Mouse (Mus musculus) cerebellum, adult 9-10 months (tissue): Measurements from ENCODE around the gene Lekr1.
"Not testable (repeated sequence)": the region's sequence is repeated elsewhere in the genome, so short reads cannot be mapped to it uniquely, and the experiment has no call there.

ENCODE experiments used
- DNase-seq: peaks from one replicate; pipeline ENCODE4 v3.0.0; 2022

The Lekr1 gene

DNA sequence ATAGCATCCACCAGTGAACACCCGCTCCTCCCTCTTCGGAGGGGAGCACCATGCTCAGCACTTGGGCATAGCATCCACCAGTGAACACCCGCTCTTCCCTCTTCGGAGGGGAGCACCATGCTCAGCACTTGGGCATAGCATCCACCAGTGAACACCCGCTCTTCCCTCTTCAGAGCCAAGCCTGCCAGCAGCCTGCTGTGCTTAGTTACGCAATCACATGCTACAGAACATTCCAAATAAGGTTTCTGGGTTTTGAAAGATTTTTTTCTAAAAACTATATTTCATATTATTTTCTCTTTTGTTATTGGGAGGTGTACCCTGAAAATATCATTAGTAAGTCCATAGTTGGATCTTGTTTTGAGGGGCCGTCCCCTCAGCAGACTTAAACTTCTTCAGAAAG, 103.6 kb downstream of the Lekr1 start:
- not testable (repeated sequence) for DNase-seq

DNA sequence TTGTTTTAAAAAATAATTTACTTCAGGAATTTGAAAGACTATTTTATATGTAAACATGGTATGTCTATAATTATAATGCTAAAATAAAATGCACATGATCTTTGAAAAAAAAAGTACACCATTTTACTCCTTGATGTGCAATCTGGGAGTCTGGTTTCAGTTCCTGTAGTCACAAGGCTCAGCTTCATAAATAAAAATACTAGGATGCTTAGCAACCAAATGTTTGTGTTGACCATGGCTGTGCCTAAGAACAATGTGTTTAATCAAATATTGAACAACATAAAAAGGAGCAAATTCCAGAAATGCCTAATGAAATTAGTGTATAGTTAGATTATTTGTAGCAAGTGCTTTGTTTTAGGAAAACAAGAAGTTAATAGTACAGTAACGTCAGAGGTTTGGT, 107.9 kb downstream of the Lekr1 start:
- DNase-seq: no peak

GRCm38 (mm10) chr3:65775096-65775495, 109.1 kb downstream of the Lekr1 start:
- DNase-seq: no peak

DNA sequence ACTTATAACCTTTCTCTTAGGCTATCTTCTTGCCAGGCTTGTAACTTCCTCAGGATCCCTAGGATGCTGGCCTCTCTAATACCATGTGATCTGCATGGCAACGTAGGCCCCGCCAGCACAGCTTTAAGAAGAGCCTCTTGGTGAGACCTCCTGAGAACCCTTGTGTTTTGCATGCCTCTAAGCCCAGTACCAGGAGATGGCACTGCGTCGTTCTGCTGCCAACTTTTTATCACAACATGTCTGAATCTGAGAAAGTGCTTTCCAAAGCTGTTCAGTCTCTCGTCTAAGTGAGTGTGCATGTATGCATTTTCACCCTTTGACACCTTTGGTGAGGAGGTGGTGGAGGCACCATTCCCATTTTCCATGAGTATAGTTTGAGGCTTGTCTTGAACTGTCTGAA, 116.2 kb downstream of the Lekr1 start:
- no peak for DNase-seq

DNA sequence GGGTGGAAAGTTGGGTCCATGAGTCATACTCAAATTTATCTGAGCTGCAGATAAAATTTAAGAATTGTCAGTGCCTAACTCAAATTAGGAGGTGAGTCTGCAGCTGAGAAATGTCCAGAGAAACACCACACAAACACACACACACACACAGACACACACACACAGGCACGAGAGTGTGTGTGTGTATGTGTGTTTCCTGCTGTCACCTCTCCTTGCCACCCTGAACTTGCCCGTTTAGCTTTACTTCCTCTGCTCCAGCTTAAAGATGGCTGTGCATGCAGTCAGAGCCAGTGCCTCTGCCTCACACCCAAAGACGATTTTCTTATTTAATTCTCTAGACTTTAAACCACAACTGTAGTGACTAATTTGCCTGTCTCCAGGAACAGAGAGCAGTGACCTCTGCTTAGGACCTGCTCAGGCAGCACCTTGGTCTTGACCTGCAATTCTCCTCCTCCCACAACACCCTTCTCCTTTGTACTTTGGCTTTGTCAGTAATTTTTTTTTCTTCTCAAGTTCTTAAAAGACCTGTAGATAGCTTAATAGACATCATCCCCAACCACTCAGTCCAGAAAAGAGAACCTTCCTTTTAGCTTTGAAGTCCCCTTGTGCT, 124.2 kb downstream of the Lekr1 start:
- no peak for DNase-seq

- no peak for DNase-seq
These were observed 127.5 kb downstream of the Lekr1 start for GRCm38 (mm10) chr3:65793561-65793960.

GRCm38 (mm10) chr3:65794711-65795110, 128.7 kb downstream of the Lekr1 start:
- DNase-seq: no peak

DNA sequence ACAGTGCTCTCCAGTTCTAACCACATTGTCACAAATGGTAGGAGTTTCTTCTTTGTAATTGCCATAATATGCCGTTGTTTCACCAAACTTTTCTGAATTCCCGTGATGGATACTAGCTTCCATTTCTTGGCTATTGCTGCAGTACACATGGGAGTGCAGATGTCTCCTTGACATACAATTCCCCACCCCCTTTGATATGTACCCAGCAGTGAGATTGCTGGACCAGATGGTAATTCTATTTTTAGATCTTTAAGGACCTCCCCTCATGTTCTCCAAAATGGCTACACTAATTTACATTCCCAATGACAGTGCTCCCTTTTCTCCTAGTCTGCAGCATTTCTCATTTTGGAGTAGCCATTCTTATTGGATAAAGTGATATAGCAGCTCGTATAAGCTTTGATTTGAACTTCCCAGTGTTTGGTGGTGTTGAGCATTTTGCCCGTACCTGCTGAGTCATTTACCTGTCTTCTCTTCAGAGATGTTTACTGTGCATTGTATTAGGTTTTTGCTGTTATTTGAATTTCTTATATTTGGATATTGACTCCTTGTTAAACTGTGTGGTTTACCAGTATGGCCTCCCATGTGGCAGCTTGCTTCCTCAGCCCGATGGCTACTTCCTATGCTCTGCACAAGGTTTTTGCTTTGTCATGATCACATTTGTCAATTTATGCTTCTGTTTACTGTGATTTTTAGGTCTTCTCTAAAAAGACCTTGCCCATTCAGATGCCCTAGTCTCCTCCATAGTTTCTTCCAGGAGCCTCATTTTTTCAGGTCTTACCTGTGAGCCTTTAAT, 131.5 kb downstream of the Lekr1 start:
- DNase-seq: no peak

- no peak for DNase-seq
These were observed 134.9 kb downstream of the Lekr1 start for GRCm38 (mm10) chr3:65800962-65801361.

GRCm38 (mm10) chr3:65802185-65802584, 136.2 kb downstream of the Lekr1 start:
- DNase-seq: no peak

DNA sequence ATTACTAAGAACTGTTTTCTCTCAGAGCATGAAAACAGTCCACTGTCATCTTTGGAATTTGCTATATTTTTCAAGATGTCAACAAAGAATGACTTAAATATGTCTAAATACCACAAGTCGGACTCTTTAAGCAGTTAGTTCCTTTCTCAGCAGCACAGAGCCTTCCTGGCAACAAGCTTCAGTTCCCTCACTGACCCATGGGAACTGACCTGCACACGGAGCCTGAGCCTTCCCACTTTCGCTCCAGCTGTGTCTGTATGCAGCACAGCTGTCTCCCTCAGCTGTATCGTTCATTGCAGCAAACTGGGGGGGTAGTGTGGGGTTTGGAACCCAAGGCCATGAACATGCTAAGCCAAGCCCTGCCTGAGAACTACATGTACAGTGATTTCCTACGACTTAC, 136.8 kb downstream of the Lekr1 start:
- DNase-seq: no peak

- no peak for DNase-seq
These were observed 148.9 kb downstream of the Lekr1 start for GRCm38 (mm10) chr3:65814881-65815280.

DNA sequence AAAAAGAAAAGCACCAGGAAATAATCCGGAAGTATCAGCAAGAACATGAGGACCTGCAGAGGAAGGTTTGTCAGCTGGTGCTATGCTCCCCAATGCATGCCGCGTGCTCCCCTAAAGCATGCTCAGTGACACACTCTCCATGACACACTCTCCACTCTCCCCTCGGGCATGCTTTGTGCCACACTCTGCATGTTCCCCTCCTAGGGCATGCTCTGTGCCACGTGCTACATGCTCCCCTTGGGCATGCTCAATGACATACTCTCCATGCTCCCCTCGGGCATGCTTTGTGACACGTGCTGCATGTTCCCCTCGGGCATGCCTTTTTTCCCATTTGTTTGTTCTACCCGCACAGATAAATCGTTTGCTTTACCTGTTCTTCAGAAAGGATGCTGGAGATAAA, 150.0 kb downstream of the Lekr1 start:
- DNase-seq: no peak

GRCm38 (mm10) chr3:65818597-65818996, 152.6 kb downstream of the Lekr1 start:
- no peak for DNase-seq

- DNase-seq: no peak
These were observed 153.8 kb downstream of the Lekr1 start for GRCm38 (mm10) chr3:65819841-65820240.

DNA sequence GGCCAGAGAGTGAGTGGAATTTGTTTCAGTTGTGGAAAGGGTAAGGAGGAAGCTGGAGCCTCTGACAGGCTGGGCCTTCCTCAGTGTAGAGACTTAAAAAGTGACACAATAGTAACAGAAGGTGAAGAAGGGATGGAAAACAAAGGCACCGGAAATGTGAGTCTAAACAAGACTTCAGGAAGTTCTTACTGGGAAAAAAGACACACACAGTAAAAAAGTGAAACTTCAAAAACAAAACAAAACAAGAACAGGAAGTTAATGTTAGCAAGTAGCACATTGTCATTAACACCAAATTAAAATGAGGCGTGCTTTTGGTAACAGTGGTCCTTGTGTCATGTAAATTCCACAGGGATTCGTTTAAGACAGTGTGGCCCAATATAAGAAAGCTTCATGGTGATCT, 158.9 kb downstream of the Lekr1 start:
- no peak for DNase-seq

- DNase-seq: no peak
These were observed 160.7 kb downstream of the Lekr1 start for GRCm38 (mm10) chr3:65826716-65827115.

- no peak for DNase-seq
These were observed 161.4 kb downstream of the Lekr1 start for GRCm38 (mm10) chr3:65827400-65827799.

DNA sequence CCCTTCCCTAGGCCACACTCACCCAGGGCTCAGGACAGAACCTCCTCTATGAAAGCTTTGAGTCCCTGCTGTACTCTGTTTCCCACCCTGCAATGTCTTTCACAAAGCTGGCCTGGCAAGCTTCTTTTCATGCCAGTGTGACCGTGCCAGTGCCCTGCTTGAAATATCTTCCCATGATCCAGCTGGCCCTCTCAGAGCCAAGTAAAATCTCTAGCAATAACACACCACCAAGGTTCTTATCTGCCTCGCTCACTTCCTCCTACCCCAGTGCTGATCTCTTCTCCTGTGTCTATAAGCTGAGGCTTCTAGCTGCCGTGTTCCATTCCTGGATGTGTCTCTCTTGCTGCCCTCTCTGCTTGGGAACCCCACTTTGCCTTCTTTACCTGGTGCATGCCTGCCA, 162.0 kb downstream of the Lekr1 start:
- DNase-seq: peak; percentile 18

DNA sequence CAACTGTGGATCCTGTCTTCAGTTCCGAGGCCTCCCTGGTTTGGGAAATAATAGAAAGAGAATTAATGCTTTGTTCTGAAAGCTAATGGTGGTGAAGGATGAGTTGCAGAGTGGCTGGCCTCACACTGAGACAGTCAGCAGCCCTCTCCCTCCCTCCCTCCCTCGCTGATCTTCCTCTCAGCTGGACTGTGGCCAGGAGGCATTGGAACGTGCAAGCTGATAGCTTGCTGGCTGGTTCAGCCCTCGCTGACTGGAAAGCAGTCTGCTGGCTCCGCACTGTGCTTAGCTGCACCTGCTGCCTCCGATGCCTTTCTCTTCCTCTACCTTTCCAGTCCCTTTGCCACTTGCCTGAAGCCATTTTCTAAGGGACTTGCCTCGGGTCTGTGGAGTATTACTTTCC, 163.2 kb downstream of the Lekr1 start:
- peak; percentile 65 for DNase-seq

DNA sequence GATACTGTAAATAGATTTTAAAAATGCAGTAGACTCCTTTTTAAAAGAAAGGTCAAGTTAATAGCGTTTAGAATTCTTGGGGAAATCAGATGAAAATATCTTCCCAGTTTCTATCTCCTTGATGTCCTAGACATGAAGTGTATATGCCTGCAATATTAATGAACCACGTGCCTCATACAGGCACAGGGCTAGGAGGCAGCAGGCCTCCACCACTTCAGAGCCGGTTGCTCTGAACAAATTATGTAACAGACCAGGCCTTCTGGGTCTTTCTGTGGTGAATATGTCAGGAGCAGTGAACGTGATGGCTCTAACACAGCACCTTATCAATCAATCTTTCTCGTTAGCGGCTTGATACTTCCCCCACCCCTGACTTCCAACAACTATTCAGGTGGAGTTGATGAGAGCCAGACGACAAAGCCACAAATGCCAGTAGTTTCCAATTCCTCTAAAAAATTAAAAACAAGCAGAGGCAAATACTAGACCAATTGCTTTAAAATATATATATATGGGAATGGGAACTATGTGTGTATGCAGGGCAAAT, 164.0 kb downstream of the Lekr1 start:
- no peak for DNase-seq

- no peak for DNase-seq
These were observed 164.8 kb downstream of the Lekr1 start for GRCm38 (mm10) chr3:65830801-65831200.

DNA sequence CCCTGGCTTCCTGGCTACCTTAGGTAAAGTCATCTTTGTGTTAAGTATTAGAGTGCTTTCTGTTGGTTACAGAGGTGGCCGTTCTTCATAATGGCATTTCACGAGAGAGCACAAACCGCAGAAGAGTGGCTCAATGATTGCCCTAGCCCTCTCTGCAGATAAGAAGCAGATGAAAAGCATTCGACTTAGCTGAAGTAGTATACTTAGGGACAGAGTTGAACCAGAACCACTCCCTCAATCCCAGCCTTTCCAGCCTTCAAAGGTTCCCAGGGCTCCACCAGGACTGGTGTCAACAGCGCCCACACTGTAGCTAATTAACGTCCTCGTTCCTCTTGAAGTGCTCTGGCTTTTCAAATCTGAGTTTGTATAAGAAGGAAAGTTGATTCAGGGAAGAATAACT, 166.4 kb downstream of the Lekr1 start:
- no peak for DNase-seq

GRCm38 (mm10) chr3:65836435-65836834, 170.4 kb downstream of the Lekr1 start:
- DNase-seq: no peak

DNA sequence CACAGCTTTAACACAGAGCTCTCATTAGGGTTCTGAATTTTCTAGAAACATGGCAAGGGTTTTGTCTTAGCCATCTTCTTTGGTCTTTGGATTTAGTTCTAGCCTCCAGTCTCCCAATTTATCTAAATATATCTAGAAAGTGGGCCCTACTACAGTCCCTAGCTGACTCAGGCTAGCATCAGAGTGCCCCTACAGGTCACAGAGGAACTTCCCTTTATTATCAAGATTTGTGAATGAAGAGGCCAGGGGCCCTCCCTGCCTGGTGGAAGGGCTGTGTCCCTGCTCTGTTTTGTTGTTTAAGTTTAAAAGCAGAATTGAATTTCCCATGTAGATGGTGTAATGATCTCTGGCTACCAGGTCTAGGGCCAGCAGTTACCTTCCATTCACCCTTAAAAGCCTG, 173.6 kb downstream of the Lekr1 start:
- DNase-seq: no peak
